10 mouse cellular contexts compared by ENCODE assay signal in the genomic region with DNA sequence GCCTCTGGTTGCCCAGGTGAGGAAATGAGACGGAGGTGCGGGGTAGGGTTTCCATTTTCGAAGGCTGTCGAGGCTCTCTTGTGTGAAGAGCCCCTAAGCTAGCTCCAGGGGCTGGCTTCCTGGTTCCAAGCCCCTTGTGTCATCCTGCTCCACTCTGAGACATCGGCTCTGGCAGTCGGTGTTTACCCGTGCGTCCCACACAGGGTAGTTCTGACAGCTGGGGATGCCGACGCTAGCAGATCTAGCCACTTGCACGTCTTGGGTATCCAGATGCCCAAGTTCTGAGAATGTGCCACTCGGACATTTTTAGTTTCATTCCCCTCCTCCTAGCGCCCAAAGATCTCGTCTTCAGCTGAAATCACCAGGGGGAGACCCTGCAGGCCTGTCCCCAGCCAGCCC. TPM values are rescaled to one million over a fixed set of nuclear protein-coding genes. Genes with fewer than 3 reads are reported as not detected.
DNase-seq lines count a peak whose midpoint lies in the region; ATAC-seq lines count a peak whose summit lies in the region.
"Had no signal": no experiment of that assay in that cellular context is flagged by ENCODE, and none has a peak within 500 bp of the region (broad histone marks: within the 10 kb centered on the region; RNA-seq: fewer than 3 reads in every experiment).

No protein-coding gene starts in this region.

- H3K27ac ChIP-seq in forebrain, embryonic 10.5 days = peak overlapping the region; percentile 90; the same call in 1 of the 2 replicates
- no peak overlapping the region for H3K27ac ChIP-seq in limb, embryonic 10.5 days
- H3K27ac ChIP-seq in neural tube, embryonic 14.5 days (ENCODE audit: low read depth, low read length) = peak overlapping the region; percentile 89

- DNase-seq in left cerebral cortex, postnatal 14 days (ENCODE audit: low spot score in 2 of 2) = peak; percentile 40 to 69
- DNase-seq in left cerebral cortex, postnatal 10 days (ENCODE audit: extremely low spot score in 1 of 2, low spot score in 2 of 2) = no peak
- no peak for DNase-seq in forebrain, embryonic 10.5 days (ENCODE audit: extremely low spot score, low spot score)
- no peak for DNase-seq in limb, embryonic 10.5 days (ENCODE audit: low spot score)
- no peak for DNase-seq in ovary, postnatal 36 days (ENCODE audit: low spot score)
- no peak for DNase-seq in adipocyte (ENCODE audit: low spot score)
- DNase-seq in cerebellum, postnatal 4 days (ENCODE audit: low spot score in 2 of 2) = no peak

- H3K9ac ChIP-seq in neural tube, embryonic 14.5 days (replicated peaks; ENCODE audit: low read depth, low read length) = peak overlapping the region; percentile 87

- peak; percentile 13; the same call in 1 of the 2 replicates for ATAC-seq in neural tube, embryonic 14.5 days (ENCODE audit: low read depth)

- H3K4me1 ChIP-seq in forebrain, embryonic 10.5 days = peaks cover 27% of the 10 kb centered on the region
- H3K4me1 ChIP-seq in limb, embryonic 10.5 days = peaks cover 21% of the 10 kb centered on the region
- peaks cover 9% of the 10 kb centered on the region; the same call in 1 of the 2 replicates for H3K4me1 ChIP-seq in neural tube, embryonic 14.5 days (ENCODE audit: control insufficient read depth, insufficient read depth, low read length)

- H3K9me3 ChIP-seq in forebrain, embryonic 10.5 days = 0 out of 2 replicates have a peak, but pooled peaks cover 4% of the 10 kb centered on the region
- no peaks in the 10 kb centered on the region for H3K9me3 ChIP-seq in limb, embryonic 10.5 days (replicated peaks)
- no peaks in the 10 kb centered on the region for H3K9me3 ChIP-seq in neural tube, embryonic 14.5 days (ENCODE audit: control insufficient read depth, low read length)

- WGBS in forebrain, embryonic 10.5 days = 44% methylated on average over 14 of the region's 14 CpGs
- WGBS in limb, embryonic 10.5 days = 46% methylated on average over 14 of the region's 14 CpGs
- WGBS in neural tube, embryonic 14.5 days = 22% methylated on average over 14 of the region's 14 CpGs

- H3K4me2 ChIP-seq in neural tube, embryonic 14.5 days (ENCODE audit: low read depth, low read length) = peak overlapping the region; percentile 62

- H3K4me3 ChIP-seq in forebrain, embryonic 10.5 days = peak overlapping the region; percentile 90
- peak overlapping the region; percentile 67 for H3K4me3 ChIP-seq in limb, embryonic 10.5 days
- peak overlapping the region; percentile 68 for H3K4me3 ChIP-seq in neural tube, embryonic 14.5 days (ENCODE audit: low read depth, low read length)

- H3K27me3 ChIP-seq in forebrain, embryonic 10.5 days (ENCODE audit: poor library complexity, severe bottlenecking) = peaks cover 61% of the 10 kb centered on the region
- H3K27me3 ChIP-seq in limb, embryonic 10.5 days (ENCODE audit: low read depth, poor library complexity, severe bottlenecking) = peaks cover 63% of the 10 kb centered on the region
- H3K27me3 ChIP-seq in neural tube, embryonic 14.5 days (ENCODE audit: control insufficient read depth, insufficient read depth, low read length) = peaks cover 25% of the 10 kb centered on the region

- peaks cover 20% of the 10 kb centered on the region for H3K36me3 ChIP-seq in forebrain, embryonic 10.5 days (replicated peaks)
- H3K36me3 ChIP-seq in limb, embryonic 10.5 days = no peaks in the 10 kb centered on the region
- peaks cover 14% of the 10 kb centered on the region; the same call in 1 of the 2 replicates for H3K36me3 ChIP-seq in neural tube, embryonic 14.5 days (ENCODE audit: control insufficient read depth, insufficient read depth, low read length)

- intact Hi-C loops in left cerebral cortex, postnatal 14 days (cut with DNase I) = no loop called here
- intact Hi-C loops in left cerebral cortex, postnatal 10 days (cut with DNase I) = loop anchor here (5.0 kb wide), 1 partner anchor 46 kb away; no protein-coding TSS in a partner anchor

RNA-seq across cellular contexts. Expression of gene Rtn2, which starts 1.0 kb away (rescaled TPM):
- 100 to 1,000 TPM; 115 to 123 TPM for total RNA-seq in left cerebral cortex, postnatal 14 days (2021)
- total RNA-seq in left cerebral cortex, postnatal 10 days (2021) = 100 to 1,000 TPM; 145 to 151 TPM
- 32.1 and 33.1 TPM in 2 replicates for polyA plus RNA-seq in forebrain, embryonic 10.5 days (2016; fragmentation: Nextera tagmentation; extraction: Ambion mirVana)
- 5.5 and 5.6 TPM in 2 replicates for polyA plus RNA-seq in limb, embryonic 10.5 days (2016; fragmentation: Nextera tagmentation; extraction: Ambion mirVana)
- polyA plus RNA-seq in neural tube, embryonic 14.5 days (2014; fragmentation: Nextera tagmentation; extraction: Ambion mirVana) = 115 and 118 TPM in 2 replicates

RNA-seq across cellular contexts. Expression of gene Ppm1n, which starts 3.5 kb away (rescaled TPM):
- under 1 TPM in 1 of 2 experiments, not detected in 1; 0.40 TPM for total RNA-seq in left cerebral cortex, postnatal 14 days (2021)
- total RNA-seq in left cerebral cortex, postnatal 10 days (2021) = under 1 TPM; 0.34 to 0.49 TPM
- polyA plus RNA-seq in forebrain, embryonic 10.5 days (2016; fragmentation: Nextera tagmentation; extraction: Ambion mirVana) = 0.41 and 0.51 TPM in 2 replicates
- 0.16 and 0.39 TPM in 2 replicates for polyA plus RNA-seq in limb, embryonic 10.5 days (2016; fragmentation: Nextera tagmentation; extraction: Ambion mirVana)
- polyA plus RNA-seq in neural tube, embryonic 14.5 days (2014; fragmentation: Nextera tagmentation; extraction: Ambion mirVana) = 0.66 and 0.75 TPM in 2 replicates
- total RNA-seq: MEL had no signal
- polyA plus RNA-seq: gonadal fat pad, adult 2 months had no signal

RNA-seq across cellular contexts. Expression of gene Vasp, which starts 11.8 kb away (rescaled TPM):
- total RNA-seq in left cerebral cortex, postnatal 14 days (2021) = 10 to 100 TPM; 18.4 to 21.1 TPM
- 10 to 100 TPM; 23.1 to 23.5 TPM for total RNA-seq in left cerebral cortex, postnatal 10 days (2021)
- 47.4 and 56.9 TPM in 2 replicates for polyA plus RNA-seq in forebrain, embryonic 10.5 days (2016; fragmentation: Nextera tagmentation; extraction: Ambion mirVana)
- 68.1 and 75.7 TPM in 2 replicates for polyA plus RNA-seq in limb, embryonic 10.5 days (2016; fragmentation: Nextera tagmentation; extraction: Ambion mirVana)
- 17.4 and 40.9 TPM in 2 replicates for polyA plus RNA-seq in neural tube, embryonic 14.5 days (2014; fragmentation: Nextera tagmentation; extraction: Ambion mirVana)

RNA-seq across cellular contexts. Expression of gene Fosb, which starts 26.4 kb away (rescaled TPM):
- total RNA-seq in left cerebral cortex, postnatal 14 days (2021) = 10 to 100 TPM in 1 of 2 experiments, 1 to 10 TPM in 1; 7.6 to 10.7 TPM
- total RNA-seq in left cerebral cortex, postnatal 10 days (2021) = 1 to 10 TPM; 2.2 to 2.3 TPM
- polyA plus RNA-seq in forebrain, embryonic 10.5 days (2016; fragmentation: Nextera tagmentation; extraction: Ambion mirVana) = 0.10 TPM in 1 of 2 replicates, not detected in the other
- 0.04 and 0.11 TPM in 2 replicates for polyA plus RNA-seq in limb, embryonic 10.5 days (2016; fragmentation: Nextera tagmentation; extraction: Ambion mirVana)
- polyA plus RNA-seq in neural tube, embryonic 14.5 days (2014; fragmentation: Nextera tagmentation; extraction: Ambion mirVana) = not detected in 2 replicates

RNA-seq across cellular contexts. Expression of gene Opa3, which starts 55.3 kb away (rescaled TPM):
- 10 to 100 TPM; 40.0 to 43.9 TPM for total RNA-seq in left cerebral cortex, postnatal 14 days (2021)
- 10 to 100 TPM; 36.6 to 38.0 TPM for total RNA-seq in left cerebral cortex, postnatal 10 days (2021)
- polyA plus RNA-seq in forebrain, embryonic 10.5 days (2016; fragmentation: Nextera tagmentation; extraction: Ambion mirVana) = 50.7 and 51.4 TPM in 2 replicates
- polyA plus RNA-seq in limb, embryonic 10.5 days (2016; fragmentation: Nextera tagmentation; extraction: Ambion mirVana) = 45.7 and 48.7 TPM in 2 replicates
- polyA plus RNA-seq in neural tube, embryonic 14.5 days (2014; fragmentation: Nextera tagmentation; extraction: Ambion mirVana) = 36.6 and 37.6 TPM in 2 replicates

Comparison
In these comparisons a context has a peak if more than half of its experiments do, and no peak if none do; other contexts are left out.
1. DNase-seq: peak in left cerebral cortex, postnatal 14 days (2 of 2); none in left cerebral cortex, postnatal 10 days (0 of 2), forebrain, embryonic 10.5 days (single experiment), limb, embryonic 10.5 days (single experiment), ovary, postnatal 36 days (single experiment), adipocyte (single experiment) and cerebellum, postnatal 4 days (0 of 2).
2. Peak in every context shown above with its lines, with median percentiles within 50 percentile points of each other: H3K4me3 ChIP-seq.